Mouse (Mus musculus) MEL (cell line): ENCODE results near the gene Kcnk3.

Experiments
- CHD1 ChIP-seq: IDR thresholded peaks from 2 replicates; pipeline ENCODE4 v1.6.1; 2012; ENCODE audit warnings: low read depth, mild to moderate bottlenecking, inconsistent platforms, low read length, improper control_type of control experiment
- CTCF ChIP-seq, 3 experiments: IDR thresholded peaks in 2 of 3; conservative IDR thresholded peaks in 1 of 3; 2 replicates each; pipeline ENCODE4 v1.5.1; 2011 to 2012; ENCODE audit warnings: low read length in 3 of 3, low read depth in 2 of 3, mild to moderate bottlenecking in 2 of 3, improper control_type of control experiment in 1 of 3, inconsistent platforms in 1 of 3, mixed read lengths in 1 of 3, moderate library complexity in 1 of 3; ENCODE audit not compliant: control insufficient read depth in 1 of 3, insufficient read depth in 1 of 3, poor library complexity in 1 of 3, severe bottlenecking in 1 of 3
- EP300 ChIP-seq, 2 experiments: IDR thresholded peaks; 2 replicates each; pipeline ENCODE4 v1.6.1; 2011; ENCODE audit warnings: improper control_type of control experiment in 2 of 2, low read length in 2 of 2, low read depth in 1 of 2, mild to moderate bottlenecking in 1 of 2
- MAX ChIP-seq: IDR thresholded peaks from 2 replicates; pipeline ENCODE4 v1.6.1; 2011; ENCODE audit warnings: low read length, improper control_type of control experiment
- MYC ChIP-seq: IDR thresholded peaks from 2 replicates; pipeline ENCODE4 v1.6.1; 2011; ENCODE audit warnings: low read depth, mild to moderate bottlenecking, low read length, improper control_type of control experiment, moderate library complexity
- NRF1 ChIP-seq: IDR thresholded peaks from 2 replicates; pipeline ENCODE4 v1.6.1; 2014; ENCODE audit warnings: low read depth, mild to moderate bottlenecking, inconsistent platforms, low read length, improper control_type of control experiment, moderate library complexity; ENCODE audit not compliant: poor library complexity, insufficient read depth, severe bottlenecking
- POLR2A ChIP-seq, 2 experiments: IDR thresholded peaks; 2 replicates each; pipeline ENCODE4 v1.6.1; 2011 to 2012; ENCODE audit warnings: low read length in 2 of 2, mild to moderate bottlenecking in 2 of 2, control low read depth in 1 of 2, improper control_type of control experiment in 1 of 2, low read depth in 1 of 2, moderate library complexity in 1 of 2; ENCODE audit not compliant: control insufficient read depth in 1 of 2, insufficient read depth in 1 of 2, poor library complexity in 1 of 2
- POLR2AphosphoS2 ChIP-seq: IDR thresholded peaks from 2 replicates; pipeline ENCODE4 v1.6.1; 2011; ENCODE audit warnings: low read length, improper control_type of control experiment
- RCOR1 ChIP-seq: IDR thresholded peaks from 2 replicates; pipeline ENCODE4 v1.6.1; 2012; ENCODE audit warnings: low read depth, mild to moderate bottlenecking, inconsistent platforms, low read length, improper control_type of control experiment
- TBP ChIP-seq: IDR thresholded peaks from 2 replicates; pipeline ENCODE4 v1.8.0; 2011; ENCODE audit warnings: low read depth, low read length, improper control_type of control experiment
- TCF12 ChIP-seq: IDR thresholded peaks from 2 replicates; pipeline ENCODE4 v1.6.1; 2014; ENCODE audit warnings: low read depth, mild to moderate bottlenecking, inconsistent platforms, low read length, improper control_type of control experiment, moderate library complexity
- USF1 ChIP-seq: IDR thresholded peaks from 2 replicates; pipeline ENCODE4 v1.6.1; 2014; ENCODE audit warnings: low read depth, mild to moderate bottlenecking, inconsistent platforms, low read length, improper control_type of control experiment, moderate library complexity
- ZNF384 ChIP-seq: IDR thresholded peaks from 2 replicates; pipeline ENCODE4 v1.6.1; 2012; ENCODE audit warnings: low read depth, mild to moderate bottlenecking, inconsistent platforms, low read length, improper control_type of control experiment

GRCm38 (mm10) chr5:30650756-30651155 is 62.8 kb downstream of the Kcnk3 start:
- no peak for TF ChIP-seq POLR2A (IDR thresholded peaks at IDR 0.05; ENCODE audit: control insufficient read depth in 1 of 2, insufficient read depth in 1 of 2, low read depth in 1 of 2, low read length in 2 of 2, poor library complexity in 1 of 2)
- no peak for TF ChIP-seq CTCF (IDR thresholded peaks at IDR 0.05 in 2 of 3, conservative IDR thresholded peaks at IDR 0.05 in 1 of 3; ENCODE audit: control insufficient read depth in 1 of 3, insufficient read depth in 1 of 3, low read depth in 2 of 3, low read length in 3 of 3, poor library complexity in 1 of 3, severe bottlenecking in 1 of 3)
- TF ChIP-seq CHD1, result no peak
- TF ChIP-seq MAX, result no peak
- TF ChIP-seq MYC, result no peak
- no peak for TF ChIP-seq EP300 (IDR thresholded peaks at IDR 0.05; ENCODE audit: low read depth in 1 of 2, low read length in 2 of 2)
- no peak for TF ChIP-seq USF1
- TF ChIP-seq ZNF384, result no peak
- no peak for TF ChIP-seq TBP
- TF ChIP-seq POLR2AphosphoS2, result no peak
- TF ChIP-seq RCOR1, result no peak
- no peak for TF ChIP-seq NRF1
- TF ChIP-seq TCF12, result no peak
